Mouse (Mus musculus): ENCODE results near the gene Hist1h1t.
"Not testable (repeated sequence)": the region's sequence is repeated elsewhere in the genome, so short reads cannot be mapped to it uniquely, and the experiment has no call there.

Hist1h1t gene

DNA sequence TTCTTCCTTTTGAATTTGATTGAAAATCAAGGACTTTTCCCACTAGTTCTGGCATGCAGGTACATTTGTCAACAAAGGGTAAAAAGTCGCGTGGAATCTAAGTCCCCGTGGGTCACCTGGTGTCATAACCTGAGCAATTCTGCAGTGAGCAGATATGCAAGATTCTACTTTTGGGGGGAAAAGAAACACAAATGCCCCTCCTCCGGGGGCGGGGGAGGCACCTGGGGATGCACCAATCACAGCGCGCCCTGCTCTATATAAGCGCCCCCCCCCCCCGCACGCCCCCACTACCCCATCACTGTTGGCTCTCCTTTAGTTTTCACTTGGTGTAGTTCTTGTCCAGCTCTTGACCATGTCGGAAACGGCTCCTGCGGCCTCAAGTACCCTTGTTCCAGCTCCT, at the start of gene Hist1h1t:
Gene Hist1h1t, plus strand, starts transcription at position 301 of the 400 bp plus-strand sequence.
- no peak for DNase-seq (ENCODE audit: low spot score)

GRCm38 (mm10) chr13:23659636-23660366, 35.8 kb upstream of the Hist1h1t start:
- no peak for DNase-seq (ENCODE audit: low spot score)

- no peak for DNase-seq (ENCODE audit: low spot score)
These were observed 33.1 kb upstream of the Hist1h1t start for GRCm38 (mm10) chr13:23662536-23662935.

DNA sequence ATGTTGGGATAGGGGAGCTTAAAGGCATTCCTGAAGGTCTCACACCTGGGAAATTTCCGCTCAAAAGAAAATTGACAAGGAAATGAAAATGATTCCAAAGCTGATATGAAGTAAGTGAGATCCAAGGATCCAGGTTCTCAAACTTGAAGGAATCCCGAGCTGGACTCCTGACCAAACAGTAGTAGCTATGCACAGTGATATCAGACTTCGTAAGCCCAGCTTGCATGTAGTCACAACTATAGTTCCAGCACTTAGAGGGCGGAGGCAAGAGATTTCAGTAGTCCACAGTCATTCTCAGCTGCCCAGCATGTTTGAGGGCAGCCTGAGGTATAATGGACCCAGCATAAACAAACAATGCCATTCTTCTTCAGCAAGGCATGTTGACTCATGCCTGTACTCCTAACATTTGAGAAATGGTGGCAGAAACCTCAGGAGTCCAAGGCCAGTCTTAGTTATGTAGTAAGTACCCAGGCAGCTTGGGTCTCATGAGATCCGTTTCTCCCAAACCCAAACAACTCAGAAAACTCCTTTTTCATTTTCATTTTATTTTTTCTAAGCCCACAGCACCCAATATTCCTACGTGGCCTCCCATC, 13.5 kb upstream of the Hist1h1t start:
- no peak for DNase-seq (ENCODE audit: low spot score)

DNA sequence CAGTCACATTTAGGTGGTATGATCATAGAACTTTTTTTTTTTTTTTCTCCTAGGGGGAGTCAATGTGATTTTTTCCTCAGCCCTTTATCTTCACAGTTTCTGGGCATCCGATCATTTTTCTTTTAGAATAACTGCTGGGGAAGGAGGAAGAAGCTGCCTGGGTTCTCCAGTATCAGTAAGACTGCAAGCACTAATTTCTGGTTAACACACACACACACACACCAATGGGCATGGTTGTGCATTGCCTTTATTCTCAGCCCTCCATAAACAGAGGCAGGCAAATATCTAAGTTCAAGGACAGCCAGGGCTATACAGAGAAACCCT, 13.0 kb upstream of the Hist1h1t start:
- DNase-seq (ENCODE audit: low spot score) = no peak

DNA sequence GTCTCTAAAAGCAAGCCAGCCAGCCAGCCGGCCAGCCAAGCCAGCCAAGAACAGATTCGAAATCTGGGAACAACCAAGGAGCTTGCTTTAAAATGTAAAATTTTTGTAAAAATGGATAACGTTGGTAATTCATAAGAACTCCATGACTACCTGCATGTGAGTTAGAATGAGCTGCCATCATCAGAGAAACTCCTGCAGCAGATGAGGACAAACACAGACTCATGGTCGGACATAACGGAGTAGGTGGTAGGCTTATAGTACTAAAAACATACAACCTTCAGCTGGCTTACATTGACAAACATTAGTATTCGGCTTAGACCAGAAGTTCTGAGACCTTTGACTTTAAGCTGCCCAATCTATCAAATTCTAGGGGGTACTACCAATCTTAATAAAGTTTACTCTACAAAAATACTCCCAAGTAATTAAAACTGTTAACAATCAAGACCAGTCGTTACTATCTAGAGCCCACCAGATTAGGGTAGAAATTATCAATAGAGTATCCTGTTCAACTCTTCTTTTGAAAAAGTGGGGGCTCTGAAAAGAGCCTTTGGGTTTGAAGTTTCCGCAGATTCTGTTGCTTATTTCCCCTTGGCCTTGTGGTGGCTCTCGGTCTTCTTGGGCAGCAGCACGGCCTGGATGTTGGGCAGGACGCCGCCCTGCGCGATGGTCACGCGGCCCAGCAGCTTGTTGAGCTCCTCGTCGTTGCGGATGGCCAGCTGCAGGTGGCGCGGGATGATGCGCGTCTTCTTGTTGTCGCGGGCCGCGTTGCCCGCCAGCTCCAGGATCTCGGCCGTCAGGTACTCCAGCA, 12.5 kb upstream of the Hist1h1t start:
- not testable (repeated sequence) for DNase-seq (ENCODE audit: low spot score)

DNA sequence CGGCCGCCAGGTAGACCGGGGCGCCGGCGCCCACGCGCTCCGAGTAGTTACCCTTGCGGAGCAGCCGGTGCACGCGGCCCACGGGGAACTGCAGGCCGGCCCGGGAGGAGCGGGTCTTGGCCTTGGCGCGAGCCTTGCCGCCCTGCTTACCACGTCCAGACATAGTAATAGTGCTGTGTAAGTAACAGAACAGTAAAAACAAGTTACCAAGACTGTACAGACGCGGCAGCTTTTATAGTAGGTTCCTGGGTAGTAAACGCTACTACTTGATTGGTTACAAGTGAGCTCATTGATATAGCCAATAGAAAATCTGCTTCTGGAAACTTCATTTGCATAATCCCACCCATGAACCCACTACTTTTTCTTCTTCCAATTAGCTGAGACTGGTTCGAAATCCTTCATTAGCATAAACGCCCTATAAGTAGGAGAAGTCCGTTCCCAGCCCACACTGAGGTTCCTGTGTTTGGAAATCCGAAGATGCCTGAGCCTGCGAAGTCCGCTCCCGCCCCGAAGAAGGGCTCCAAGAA, 11.8 kb upstream of the Hist1h1t start, which contains the start of the genes Hist1h2ac and Hist1h2bc:
Gene Hist1h2ac, minus strand, starts transcription at position 194 of the 527 bp plus-strand sequence.
Gene Hist1h2bc, plus strand, starts transcription at position 445 of the 527 bp plus-strand sequence.
- DNase-seq (ENCODE audit: low spot score) = peak; percentile 76

- peak; percentile 51 for DNase-seq (ENCODE audit: low spot score)
These were observed 11.2 kb upstream of the Hist1h1t start for GRCm38 (mm10) chr13:23684295-23684945.

GRCm38 (mm10) chr13:23685121-23685861, 10.3 kb upstream of the Hist1h1t start:
- DNase-seq (ENCODE audit: low spot score) = no peak

DNA sequence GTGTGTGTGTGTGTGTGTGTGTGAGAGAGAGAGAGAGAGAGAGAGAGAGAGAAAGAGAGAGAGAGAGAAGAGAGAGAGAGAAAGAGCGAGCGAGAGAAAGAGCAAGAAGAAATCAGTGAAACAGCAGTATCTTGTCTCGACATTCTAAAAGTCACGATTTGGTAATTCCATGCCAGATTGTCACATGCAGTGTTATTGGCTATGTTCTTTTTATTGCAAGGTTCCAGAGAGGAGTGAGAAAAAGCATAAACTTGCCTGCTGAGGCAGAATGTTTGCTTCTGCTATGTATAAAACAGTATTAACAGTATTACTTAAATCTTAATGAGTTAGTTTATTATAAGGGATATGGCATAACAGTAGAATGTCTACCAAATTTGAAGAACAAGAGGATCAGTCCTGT, 9.6 kb upstream of the Hist1h1t start:
- no peak for DNase-seq (ENCODE audit: low spot score)

DNA sequence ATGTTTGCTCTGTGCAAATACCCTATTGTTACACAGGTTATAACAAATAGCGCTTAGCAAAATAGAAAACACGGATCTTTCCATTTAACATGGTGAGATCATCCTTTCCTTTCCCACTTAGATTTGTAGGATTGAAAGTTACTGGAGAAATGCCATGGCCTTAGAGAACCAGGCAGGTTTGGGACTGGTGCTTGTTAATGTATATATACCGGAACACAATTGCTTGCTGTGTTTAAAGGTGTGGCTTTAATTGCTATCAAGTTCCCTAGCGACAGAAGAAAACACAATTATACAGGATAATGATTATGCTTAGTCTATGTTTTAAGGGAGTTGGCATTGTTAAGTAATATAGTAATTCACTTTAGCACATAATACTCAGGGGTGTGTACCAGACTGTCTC, 8.4 kb upstream of the Hist1h1t start:
- no peak for DNase-seq (ENCODE audit: low spot score)

DNA sequence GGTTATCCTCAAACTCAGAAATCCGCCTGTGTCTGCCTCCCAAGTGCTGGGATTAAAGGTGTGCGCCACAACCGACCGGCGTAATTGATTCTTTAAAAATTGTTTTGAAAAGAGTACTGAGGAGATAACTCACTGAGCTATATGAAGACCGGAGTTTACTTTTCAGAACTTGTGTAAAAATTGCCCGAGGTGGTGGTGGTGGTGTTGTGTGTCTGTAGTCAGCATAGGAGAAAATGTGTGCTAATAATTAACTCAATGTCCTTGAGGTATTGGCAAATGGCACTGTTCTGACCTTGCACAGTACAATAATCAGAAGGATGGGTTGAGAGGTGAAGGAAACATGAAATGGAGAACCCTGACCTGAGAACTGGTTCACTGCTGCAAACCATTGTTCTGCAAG, 7.7 kb upstream of the Hist1h1t start:
- no peak for DNase-seq (ENCODE audit: low spot score)

DNA sequence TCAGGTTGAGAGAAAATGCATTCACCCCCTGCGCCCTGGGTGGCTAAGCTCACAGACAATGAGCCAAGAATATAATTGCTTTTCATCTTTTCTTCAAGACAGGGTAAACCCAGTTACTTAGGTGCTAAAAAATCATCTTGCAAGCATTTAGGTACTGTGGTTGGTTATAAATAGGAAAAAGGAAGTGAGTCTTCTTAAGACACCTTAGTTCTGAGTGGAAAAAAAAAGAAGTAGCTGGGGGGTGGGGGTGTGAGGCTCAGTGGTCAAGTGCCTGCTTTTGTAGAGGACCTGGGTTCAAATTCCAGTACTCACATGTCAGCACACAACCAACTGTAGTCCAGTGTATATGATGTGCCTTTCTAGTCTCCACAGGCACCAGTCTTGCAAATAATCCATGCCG, 6.7 kb upstream of the Hist1h1t start:
- no peak for DNase-seq (ENCODE audit: low spot score)

DNA sequence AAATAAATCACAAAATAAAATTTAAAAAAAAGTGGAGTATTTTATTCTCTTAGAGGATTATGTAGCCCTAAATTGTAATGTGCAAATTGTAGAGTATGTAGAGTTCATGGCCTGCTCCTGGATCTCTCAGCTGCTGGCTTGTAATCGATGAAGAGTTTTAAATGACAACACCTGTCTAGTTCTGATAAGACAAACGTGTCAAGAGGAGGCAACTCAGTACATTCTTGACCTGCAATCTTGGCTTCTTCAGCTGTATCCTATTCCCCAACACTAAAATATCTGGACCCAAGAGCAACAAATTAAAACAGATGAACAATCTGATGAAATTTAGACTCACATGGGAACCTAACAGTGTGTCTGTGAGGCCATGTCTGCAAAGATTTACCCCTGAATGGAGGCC, 6.2 kb upstream of the Hist1h1t start:
- no peak for DNase-seq (ENCODE audit: low spot score)

GRCm38 (mm10) chr13:23693856-23694440, 1.7 kb upstream of the Hist1h1t start:
- no peak for DNase-seq (ENCODE audit: low spot score)

- DNase-seq (ENCODE audit: low spot score) = no peak
These were observed 658 bp upstream of the Hist1h1t start for GRCm38 (mm10) chr13:23694956-23695355.

DNA sequence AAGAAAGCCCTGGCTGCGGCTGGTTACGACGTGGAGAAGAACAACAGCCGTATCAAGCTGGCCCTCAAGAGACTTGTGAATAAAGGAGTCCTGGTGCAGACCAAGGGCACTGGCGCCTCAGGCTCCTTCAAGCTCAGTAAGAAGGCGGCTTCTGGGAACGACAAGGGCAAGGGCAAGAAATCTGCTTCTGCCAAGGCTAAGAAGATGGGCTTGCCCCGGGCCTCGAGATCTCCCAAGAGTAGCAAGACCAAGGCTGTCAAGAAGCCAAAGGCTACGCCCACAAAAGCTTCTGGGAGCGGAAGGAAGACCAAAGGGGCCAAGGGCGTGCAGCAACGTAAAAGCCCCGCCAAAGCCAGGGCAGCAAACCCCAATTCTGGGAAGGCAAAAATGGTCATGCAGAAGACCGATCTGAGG, 454 bp downstream of the Hist1h1t start:
- no peak for DNase-seq (ENCODE audit: low spot score)

- peak; percentile 47 for DNase-seq (ENCODE audit: low spot score)
These were observed 2.1 kb downstream of the Hist1h1t start for GRCm38 (mm10) chr13:23697491-23698299.

GRCm38 (mm10) chr13:23698300-23698693, 2.7 kb downstream of the Hist1h1t start, which contains the start of gene Hist1h4c:
Gene Hist1h4c (minus strand): TSS chr13:23698454.
- DNase-seq (ENCODE audit: low spot score) = peak; percentile 99

DNA sequence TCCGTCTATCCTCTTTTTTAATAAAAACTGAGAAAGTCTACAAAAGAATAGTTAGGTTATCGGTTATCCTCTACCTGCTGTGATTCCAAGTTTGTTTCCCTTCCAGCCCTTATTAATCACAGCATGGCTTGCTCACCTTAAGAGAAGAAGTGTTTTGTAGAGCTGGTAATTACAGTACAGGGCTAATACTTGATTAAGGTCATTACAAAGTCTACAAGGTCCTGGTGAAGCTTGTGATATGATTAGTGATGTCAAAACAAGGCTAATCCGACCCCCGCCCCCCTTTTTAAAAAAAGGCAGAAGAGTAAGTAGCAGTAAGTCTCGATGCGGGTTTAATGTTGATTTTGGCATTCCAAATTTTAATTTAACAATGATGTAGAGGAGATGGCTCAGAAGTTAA, 3.4 kb downstream of the Hist1h1t start:
- DNase-seq (ENCODE audit: low spot score) = no peak

Measured in urinary bladder, postnatal 14 days (tissue).